Mouse (Mus musculus) hindbrain, embryonic 11.5 days (tissue): ENCODE measurements at regions not wholly inside any gene's neighbourhood (a gene's known extent, or its start where the extent isn't known, plus 50 kb on each side); places are given as distances from the start of the nearest gene placed in this dataset.

Experiments used
- ATAC-seq: fragments of 200-750 bp; cut with Nextera tagmentation; 2 replicates; pipeline ENCODE4 v1.8.0; 2017; ENCODE audit warnings: mild to moderate bottlenecking, moderate TSS enrichment, moderate library complexity; ENCODE audit not compliant: low FRiP score
- DNase-seq: peaks from one replicate; pipeline ENCODE4 v3.0.0-alpha.2; 2015; ENCODE audit warnings: low spot score
- H3K27ac ChIP-seq: fragments of 300-500 bp; sonication (generic); 2 replicates; pipeline ENCODE4 v1.5.1; 2014; ENCODE audit warnings: mild to moderate bottlenecking, low read depth, low read length
- H3K27me3 ChIP-seq: fragments of 300-500 bp; sonication (generic); 2 replicates; pipeline ENCODE4 v1.6.1; 2014; ENCODE audit warnings: mild to moderate bottlenecking, low read length, moderate library complexity, mixed read lengths; ENCODE audit not compliant: control insufficient read depth, insufficient read depth
- H3K36me3 ChIP-seq: fragments of 300-500 bp; sonication (generic); 2 replicates; pipeline ENCODE4 v1.6.1; 2014; ENCODE audit warnings: mild to moderate bottlenecking, low read length, moderate library complexity, mixed read lengths; ENCODE audit not compliant: control insufficient read depth, insufficient read depth
- H3K4me1 ChIP-seq: fragments of 300-500 bp; sonication (generic); replicated peaks from 2 replicates; pipeline ENCODE4 v1.6.1; 2014; ENCODE audit warnings: low read length, mixed read lengths; ENCODE audit not compliant: control insufficient read depth, insufficient read depth
- H3K4me2 ChIP-seq: fragments of 300-500 bp; sonication (generic); replicated peaks from 2 replicates; pipeline ENCODE4 v1.6.1; 2014; ENCODE audit warnings: mild to moderate bottlenecking, low read depth, low read length
- H3K4me3 ChIP-seq: fragments of 300-500 bp; sonication (generic); 2 replicates; pipeline ENCODE4 v1.5.1; 2014; ENCODE audit warnings: low read depth, low read length
- H3K9ac ChIP-seq: fragments of 300-500 bp; sonication (generic); 2 replicates; pipeline ENCODE4 v1.6.1; 2014; ENCODE audit warnings: low read depth, low read length
- H3K9me3 ChIP-seq: fragments of 300-500 bp; sonication (generic); 2 replicates; pipeline ENCODE4 v1.6.1; 2016; ENCODE audit warnings: low read length; ENCODE audit not compliant: control insufficient read depth
- WGBS: fragments of 180-500 bp; shearing (Covaris S2); extraction: QIAGEN DNeasy Blood & Tissue Kit; methylation state at CpG from one replicate; pipeline ENCODE4 v1.1.7; 2014; 5-methylcytosine and 5-hydroxymethylcytosine counted together

GRCm38 (mm10) chr5:84934369-84934768 is 517.2 kb upstream of the Epha5 start:
- Histone ChIP-seq H3K9ac (no peak overlapping the region), H3K4me2 (no peak overlapping the region), H3K36me3 (no peaks in the 10 kb centered on the region), H3K4me1 (no peaks in the 10 kb centered on the region), H3K27ac (no peak overlapping the region), H3K27me3 (no peaks in the 10 kb centered on the region), H3K4me3 (no peak overlapping the region), H3K9me3 (no peaks in the 10 kb centered on the region)
- ATAC-seq (no peak), DNase-seq (no peak)
- WGBS = 88% methylated on average over 1 of the region's 1 CpGs

DNA sequence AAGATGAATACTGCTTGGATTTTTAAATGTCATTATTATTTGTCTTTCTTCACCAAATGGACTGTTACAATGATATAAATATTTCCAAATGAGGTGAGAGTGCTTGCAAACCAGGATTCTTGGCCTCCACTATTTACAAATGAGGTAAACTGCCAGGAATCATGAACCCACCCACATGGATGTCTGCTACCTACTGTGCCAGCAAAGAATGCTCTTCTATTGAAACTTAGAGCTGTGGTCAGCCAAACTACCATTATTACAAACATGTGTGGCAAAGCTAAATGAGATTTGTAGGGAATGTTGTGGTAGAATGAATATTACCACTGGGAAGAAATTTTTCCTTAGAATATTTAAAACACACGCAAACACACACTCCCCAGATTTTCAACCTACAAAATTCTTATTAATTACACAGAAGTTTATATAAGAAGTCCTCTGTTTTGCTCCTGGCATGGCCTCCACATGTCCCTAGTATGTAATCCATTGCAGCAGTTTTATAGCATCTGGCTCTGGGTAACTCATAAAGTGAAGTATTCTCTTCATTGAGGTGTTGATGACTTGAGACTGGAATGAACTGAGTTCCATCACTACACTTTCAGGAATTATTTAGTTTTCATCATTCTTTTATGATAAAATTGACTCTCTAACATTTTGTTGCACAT is 500.6 kb upstream of the Epha5 start:
- ATAC-seq = no peak
- H3K4me1 ChIP-seq = no peaks in the 10 kb centered on the region
- H3K4me3 ChIP-seq = no peak overlapping the region
- WGBS = 92% methylated on average over 1 of the region's 1 CpGs
- H3K27me3 ChIP-seq = no peaks in the 10 kb centered on the region
- no peaks in the 10 kb centered on the region for H3K9me3 ChIP-seq
- no peak for DNase-seq
- no peak overlapping the region for H3K27ac ChIP-seq
- H3K4me2 ChIP-seq = no peak overlapping the region
- H3K36me3 ChIP-seq = no peaks in the 10 kb centered on the region
- H3K9ac ChIP-seq = no peak overlapping the region

DNA sequence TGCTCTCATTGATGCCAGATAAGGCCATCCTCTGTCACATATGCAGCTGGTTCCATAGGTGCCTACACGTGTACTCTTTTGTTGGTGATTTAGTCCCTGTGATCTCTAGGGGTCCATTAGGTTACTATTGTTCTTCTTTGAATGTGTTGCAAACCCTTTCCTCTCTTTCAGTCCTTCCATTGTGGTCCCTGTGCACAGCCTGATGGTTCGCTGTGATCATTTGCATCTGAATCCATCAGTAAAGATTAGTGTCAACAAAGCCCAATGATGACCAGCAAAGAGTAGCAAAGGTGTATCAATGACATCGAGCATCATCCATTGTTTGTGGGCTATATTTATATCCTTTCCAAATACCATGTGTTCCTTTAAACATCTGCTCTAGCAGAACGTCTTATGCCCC is 484.5 kb upstream of the Epha5 start:
- no peak for ATAC-seq
- no peaks in the 10 kb centered on the region for H3K27me3 ChIP-seq

DNA sequence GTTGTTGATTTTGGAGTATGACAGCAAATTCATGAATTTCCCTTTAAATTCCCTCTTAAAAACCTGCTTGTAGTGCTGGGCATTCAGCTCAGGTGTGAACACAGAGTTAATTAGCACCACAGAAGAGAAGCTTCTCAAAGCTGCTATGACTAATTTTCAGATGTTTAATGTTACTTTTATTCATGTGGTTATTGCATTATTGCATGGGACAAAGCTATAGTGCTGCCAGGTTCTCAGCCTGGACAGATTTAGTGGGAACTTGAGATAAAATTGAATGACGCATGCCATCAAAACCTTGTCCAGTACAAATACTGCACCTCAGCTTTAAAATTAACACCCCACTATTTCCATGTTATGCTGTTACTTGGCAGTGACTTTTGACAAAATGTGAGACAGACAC is 480.4 kb upstream of the Epha5 start:
- Histone ChIP-seq H3K27me3 (no peaks in the 10 kb centered on the region), H3K9ac (no peak overlapping the region), H3K4me3 (no peak overlapping the region), H3K4me2 (no peak overlapping the region), H3K9me3 (no peaks in the 10 kb centered on the region), H3K4me1 (no peaks in the 10 kb centered on the region), H3K27ac (no peak overlapping the region), H3K36me3 (no peaks in the 10 kb centered on the region)
- DNase-seq (no peak), ATAC-seq (no peak)
- WGBS = 89% methylated on average over 1 of the region's 1 CpGs

More for the DNA sequence above, 484.5 kb upstream of the Epha5 start:
- no peaks in the 10 kb centered on the region for H3K36me3 ChIP-seq
- no peak overlapping the region for H3K27ac ChIP-seq
- no peaks in the 10 kb centered on the region for H3K9me3 ChIP-seq
- H3K9ac ChIP-seq = no peak overlapping the region
- no peak overlapping the region for H3K4me3 ChIP-seq
- H3K4me2 ChIP-seq = no peak overlapping the region
- no peak for DNase-seq
- WGBS = 40% methylated on average over 4 of the region's 4 CpGs
- H3K4me1 ChIP-seq = no peaks in the 10 kb centered on the region

DNA sequence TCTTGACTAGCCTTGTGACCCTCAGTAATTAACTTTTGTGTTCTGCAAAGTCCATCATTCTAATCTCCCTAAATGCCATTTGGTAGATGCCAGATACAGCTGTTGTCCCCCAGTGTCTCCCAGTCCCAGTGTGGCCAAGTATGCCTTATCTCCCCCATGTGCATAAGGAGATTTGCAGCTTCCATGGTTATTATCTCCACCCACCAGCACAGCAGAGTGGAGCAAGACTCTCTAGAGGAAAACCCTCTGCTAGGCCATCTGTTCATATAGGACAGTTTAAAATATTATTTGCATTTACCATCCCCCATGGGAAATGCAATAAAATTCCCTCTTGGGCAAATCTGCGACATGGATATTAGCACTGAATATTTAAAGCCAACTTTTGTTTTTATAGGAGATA is 436.4 kb upstream of the Epha5 start:
- H3K4me1 ChIP-seq = no peaks in the 10 kb centered on the region
- WGBS = 37% methylated on average over 1 of the region's 1 CpGs
- no peak overlapping the region for H3K9ac ChIP-seq
- no peaks in the 10 kb centered on the region for H3K9me3 ChIP-seq
- DNase-seq = peak; percentile 21
- no peak overlapping the region for H3K4me3 ChIP-seq
- ATAC-seq = peak; percentile 89
- no peaks in the 10 kb centered on the region for H3K27me3 ChIP-seq
- no peak overlapping the region for H3K27ac ChIP-seq
- H3K36me3 ChIP-seq = no peaks in the 10 kb centered on the region
- H3K4me2 ChIP-seq = no peak overlapping the region

DNA sequence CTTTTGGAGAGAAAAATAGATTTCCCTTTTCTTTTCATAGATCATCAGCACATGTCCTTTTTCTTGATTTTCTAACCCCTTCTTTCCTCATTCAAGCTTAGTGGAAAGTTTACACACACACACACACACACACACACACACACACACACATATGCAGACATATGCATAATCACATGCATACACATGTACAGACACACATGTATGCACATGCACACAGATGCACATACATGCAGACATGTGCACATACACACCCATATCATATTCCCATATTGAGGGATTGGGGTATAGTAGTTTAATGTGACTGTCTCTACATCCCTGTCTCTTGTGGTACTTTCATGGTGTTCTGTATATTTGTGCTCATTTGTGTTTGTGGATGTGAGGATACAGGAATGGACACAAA is 432.0 kb upstream of the Epha5 start:
- no peak for ATAC-seq
- Histone ChIP-seq H3K27ac (no peak overlapping the region), H3K4me3 (no peak overlapping the region), H3K27me3 (no peaks in the 10 kb centered on the region), H3K4me1 (no peaks in the 10 kb centered on the region), H3K9ac (no peak overlapping the region), H3K36me3 (no peaks in the 10 kb centered on the region), H3K9me3 (no peaks in the 10 kb centered on the region), H3K4me2 (no peak overlapping the region)
- DNase-seq = no peak

DNA sequence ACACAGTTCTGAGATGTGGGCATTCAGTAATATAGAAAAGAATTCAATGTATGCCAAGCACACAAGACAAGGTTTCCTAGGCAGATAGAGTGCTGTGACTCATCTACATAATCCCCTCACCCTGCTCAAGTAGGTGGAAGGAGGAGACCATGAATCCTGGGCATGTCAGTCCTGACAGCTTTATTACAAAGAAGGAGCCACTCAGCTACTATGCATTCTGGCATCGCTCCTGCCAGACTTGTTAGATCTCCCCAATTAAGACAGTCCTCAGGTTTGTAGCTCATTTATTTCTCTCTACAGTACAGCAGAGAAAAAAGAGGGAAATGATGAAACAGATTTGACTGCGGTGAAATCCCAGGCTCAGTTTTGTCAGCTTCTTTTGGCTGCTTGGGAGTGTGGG is 431.6 kb upstream of the Epha5 start:
- Histone ChIP-seq H3K36me3 (no peaks in the 10 kb centered on the region), H3K4me2 (no peak overlapping the region), H3K4me3 (no peak overlapping the region), H3K27me3 (no peaks in the 10 kb centered on the region), H3K9ac (no peak overlapping the region), H3K9me3 (no peaks in the 10 kb centered on the region), H3K4me1 (no peaks in the 10 kb centered on the region), H3K27ac (no peak overlapping the region)
- 43% methylated on average over 2 of the region's 2 CpGs for WGBS
- no peak for DNase-seq
- ATAC-seq = peak; percentile 79

GRCm38 (mm10) chr5:84811460-84811859 is 394.3 kb upstream of the Epha5 start:
- Histone ChIP-seq H3K4me3 (no peak overlapping the region), H3K4me2 (no peak overlapping the region), H3K27ac (no peak overlapping the region), H3K4me1 (no peaks in the 10 kb centered on the region), H3K27me3 (no peaks in the 10 kb centered on the region), H3K36me3 (no peaks in the 10 kb centered on the region), H3K9me3 (no peaks in the 10 kb centered on the region), H3K9ac (no peak overlapping the region)
- DNase-seq (peak; percentile 46), ATAC-seq (peak; percentile 94)
- WGBS = 30% methylated on average over 2 of the region's 2 CpGs

DNA sequence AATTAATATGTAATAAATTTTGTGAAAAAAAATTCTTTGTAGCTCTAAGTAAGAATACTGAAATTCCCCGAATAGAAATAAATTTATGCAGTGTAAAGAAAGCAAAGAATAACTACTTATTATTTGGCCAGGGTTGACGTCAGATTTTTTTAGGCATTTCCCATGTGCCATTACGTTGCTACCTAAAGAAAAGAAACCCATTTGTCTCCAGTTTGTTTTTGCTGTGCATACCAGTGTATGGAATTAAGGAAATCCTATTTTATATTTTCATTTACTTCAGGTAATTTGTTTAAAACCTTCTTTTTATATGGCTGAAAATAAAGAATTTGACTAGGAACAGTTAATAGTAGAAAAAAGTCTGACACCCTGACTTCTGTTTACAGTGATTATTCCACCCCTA is 393.7 kb upstream of the Epha5 start:
- H3K9me3 ChIP-seq = no peaks in the 10 kb centered on the region
- no peaks in the 10 kb centered on the region for H3K4me1 ChIP-seq
- ATAC-seq = peak; percentile 51; the same call in 1 of the 2 replicates
- no peaks in the 10 kb centered on the region for H3K27me3 ChIP-seq
- H3K4me2 ChIP-seq = no peak overlapping the region
- H3K27ac ChIP-seq = no peak overlapping the region
- 41% methylated on average over 3 of the region's 3 CpGs for WGBS
- H3K4me3 ChIP-seq = no peak overlapping the region
- H3K36me3 ChIP-seq = no peaks in the 10 kb centered on the region
- DNase-seq = no peak
- H3K9ac ChIP-seq = no peak overlapping the region
